Mouse (Mus musculus): ENCODE results near the gene Crygn. TPM values are rescaled to one million over a fixed set of nuclear protein-coding genes. Genes with fewer than 3 reads are reported as not detected.
"Not testable (repeated sequence)": the region's sequence is repeated elsewhere in the genome, so short reads cannot be mapped to it uniquely, and the experiment has no call there.

The Crygn gene
- total RNA-seq (2021) = 1 to 10 TPM in 1 of 2 experiments, not detected in 1; 2.3 TPM
- long read RNA-seq, experiment 1 = 0 reads
- long read RNA-seq, experiment 2 = 0 reads

GRCm38 (mm10) chr5:24757816-24758215 lies at the start of gene Crygn:
TSS of gene Crygn (minus strand) at chr5:24758008.
- no peak for DNase-seq (ENCODE audit: low spot score in 2 of 2)

- no peak for DNase-seq (ENCODE audit: low spot score in 2 of 2)
Measured at GRCm38 (mm10) chr5:24805222-24805621, 47.4 kb upstream of the Crygn start.

- DNase-seq (ENCODE audit: low spot score in 2 of 2) = no peak
Measured at GRCm38 (mm10) chr5:24804661-24805060, 46.9 kb upstream of the Crygn start.

GRCm38 (mm10) chr5:24801841-24802624 lies 44.2 kb upstream of the Crygn start:
- no peak for DNase-seq (ENCODE audit: low spot score in 2 of 2)

- no peak for DNase-seq (ENCODE audit: low spot score in 2 of 2)
Measured at GRCm38 (mm10) chr5:24800416-24800815, 42.6 kb upstream of the Crygn start.

GRCm38 (mm10) chr5:24798639-24799038 lies 40.8 kb upstream of the Crygn start:
- DNase-seq (ENCODE audit: low spot score in 2 of 2) = no peak

GRCm38 (mm10) chr5:24797858-24798257 lies 40.0 kb upstream of the Crygn start:
- no peak for DNase-seq (ENCODE audit: low spot score in 2 of 2)

- DNase-seq (ENCODE audit: low spot score in 2 of 2) = no peak
Measured at GRCm38 (mm10) chr5:24792961-24793360, 35.2 kb upstream of the Crygn start.

GRCm38 (mm10) chr5:24782957-24783356 lies 25.1 kb upstream of the Crygn start:
- no peak for DNase-seq (ENCODE audit: low spot score in 2 of 2)

GRCm38 (mm10) chr5:24781048-24781447 lies 23.2 kb upstream of the Crygn start:
- peak in 1 of 2 experiments; percentile 10 for DNase-seq (ENCODE audit: low spot score in 2 of 2)

- DNase-seq (ENCODE audit: low spot score in 2 of 2) = peak in 1 of 2 experiments; percentile 19
Measured at GRCm38 (mm10) chr5:24779881-24780512, 22.2 kb upstream of the Crygn start.

- peak in 1 of 2 experiments; percentile 7 for DNase-seq (ENCODE audit: low spot score in 2 of 2)
Measured at GRCm38 (mm10) chr5:24779321-24779720, 21.5 kb upstream of the Crygn start.

GRCm38 (mm10) chr5:24778843-24779140 lies 21.0 kb upstream of the Crygn start:
- no peak for DNase-seq (ENCODE audit: low spot score in 2 of 2)

- peak in 1 of 2 experiments; percentile 15 for DNase-seq (ENCODE audit: low spot score in 2 of 2)
Measured at GRCm38 (mm10) chr5:24778082-24778842, 20.5 kb upstream of the Crygn start.

GRCm38 (mm10) chr5:24776681-24777080 lies 18.9 kb upstream of the Crygn start:
- no peak for DNase-seq (ENCODE audit: low spot score in 2 of 2)

GRCm38 (mm10) chr5:24774549-24774948 lies 16.7 kb upstream of the Crygn start:
- not testable (repeated sequence) for DNase-seq (ENCODE audit: low spot score in 2 of 2)

- DNase-seq (ENCODE audit: low spot score in 2 of 2) = no peak
Measured at GRCm38 (mm10) chr5:24756931-24757330, 877 bp downstream of the Crygn start.

GRCm38 (mm10) chr5:24752175-24752498 lies 5.7 kb downstream of the Crygn start:
- no peak for DNase-seq (ENCODE audit: low spot score in 2 of 2)

- peak; percentile 41 to 50 for DNase-seq (ENCODE audit: low spot score in 2 of 2)
Measured at GRCm38 (mm10) chr5:24751305-24752174, 6.3 kb downstream of the Crygn start.

- peak; percentile 85 to 87 for DNase-seq (ENCODE audit: low spot score in 2 of 2)
Measured at GRCm38 (mm10) chr5:24750321-24751304, 7.2 kb downstream of the Crygn start.

Data from adrenal gland, adult 18-20 months (tissue).